Mouse (Mus musculus): ENCODE measurements around the gene Defb20. TPM values are rescaled to one million over a fixed set of nuclear protein-coding genes. Genes with fewer than 3 reads are reported as not detected.
A peak's percentile ranks its signal among the peaks of the same experiment; 100 is the strongest.
"Not testable (repeated sequence)": the region's sequence is repeated elsewhere in the genome, so short reads cannot be mapped to it uniquely, and the experiment has no call there.

The Defb20 gene
- not detected for total RNA-seq (2021)
- long read RNA-seq, experiment 1 = 0 reads
- long read RNA-seq, experiment 2 = 0 reads

- DNase-seq (ENCODE audit: low spot score in 2 of 2) = no peak
Measured at GRCm38 (mm10) chr2:152476763-152477162, at the start of gene Defb20. Gene Defb20 (plus strand): TSS chr2:152477063.

DNA sequence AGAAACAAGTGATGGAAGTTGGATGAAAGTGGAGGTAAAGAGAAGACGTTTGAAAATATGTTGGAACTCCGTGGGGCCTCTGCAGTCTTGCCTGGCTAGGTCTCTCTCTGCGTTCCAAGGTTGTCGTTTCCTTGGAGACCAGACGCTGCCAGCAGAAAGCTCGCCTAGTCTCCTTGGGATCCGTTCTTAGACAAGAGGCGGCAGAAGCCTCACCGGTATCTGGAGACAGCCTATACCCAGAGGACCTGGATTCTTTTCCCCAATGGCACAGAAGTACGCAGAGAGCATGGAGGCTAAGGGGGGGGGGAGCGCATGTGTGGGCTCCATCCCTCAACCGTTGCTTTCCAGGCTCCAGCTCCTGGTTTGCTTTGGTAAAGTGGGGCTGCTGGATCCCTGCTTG, 49.4 kb upstream of the Defb20 start:
- DNase-seq (ENCODE audit: low spot score in 2 of 2) = peak in 1 of 2 experiments; percentile 32

DNA sequence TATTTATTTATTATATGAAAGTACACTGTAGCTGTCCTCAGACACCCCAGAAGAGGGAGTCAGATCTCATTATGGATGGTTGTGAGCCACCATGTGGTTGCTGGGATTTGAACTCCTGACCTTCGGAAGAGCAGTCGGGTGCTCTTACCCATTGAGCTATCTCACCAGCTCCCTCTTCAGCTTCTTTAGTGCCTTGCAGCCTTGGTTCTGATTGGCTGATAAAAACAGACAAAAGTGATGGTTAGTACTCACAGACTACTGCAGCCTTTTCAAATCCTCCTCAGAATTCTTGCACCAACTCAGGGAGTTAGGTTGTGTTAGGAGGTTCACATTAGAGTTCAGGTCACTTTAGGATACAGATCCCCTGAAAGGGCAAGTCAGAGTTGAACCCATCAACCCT, 48.4 kb upstream of the Defb20 start:
- DNase-seq (ENCODE audit: low spot score in 2 of 2) = not testable (repeated sequence)

- no peak for DNase-seq (ENCODE audit: low spot score in 2 of 2)
Measured at GRCm38 (mm10) chr2:152436405-152436901, 40.4 kb upstream of the Defb20 start.

GRCm38 (mm10) chr2:152436983-152437860, 39.6 kb upstream of the Defb20 start:
- peak; percentile 83 to 87 for DNase-seq (ENCODE audit: low spot score in 2 of 2)

- no peak for DNase-seq (ENCODE audit: low spot score in 2 of 2)
Measured at GRCm38 (mm10) chr2:152438963-152439362, 37.9 kb upstream of the Defb20 start.

DNA sequence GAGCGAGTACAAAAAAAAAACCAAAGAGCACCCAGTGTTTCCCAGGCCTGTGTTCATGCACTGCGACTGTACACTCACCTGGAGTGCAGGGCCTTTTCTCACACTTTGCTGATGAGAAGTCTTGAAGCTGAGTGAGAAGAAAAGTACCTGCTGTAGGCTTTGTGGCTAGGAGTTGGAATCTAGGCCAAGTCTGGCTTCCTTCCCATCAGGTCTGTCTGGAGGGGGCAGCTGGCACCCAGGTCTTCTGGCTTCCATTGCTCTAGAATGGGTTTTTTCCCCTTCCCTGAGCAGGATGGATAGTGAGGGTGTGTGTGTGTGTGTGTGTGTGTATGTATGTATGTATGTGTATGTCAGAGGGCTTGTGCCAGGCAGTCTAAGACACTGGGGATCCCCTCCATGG, 37.0 kb upstream of the Defb20 start:
- DNase-seq (ENCODE audit: low spot score in 2 of 2) = no peak

GRCm38 (mm10) chr2:152442322-152442721, 34.5 kb upstream of the Defb20 start:
- no peak for DNase-seq (ENCODE audit: low spot score in 2 of 2)

GRCm38 (mm10) chr2:152443281-152443680, 33.6 kb upstream of the Defb20 start:
- DNase-seq (ENCODE audit: low spot score in 2 of 2) = peak in 1 of 2 experiments; percentile 42

- no peak for DNase-seq (ENCODE audit: low spot score in 2 of 2)
Measured at GRCm38 (mm10) chr2:152446642-152447041, 30.2 kb upstream of the Defb20 start.

DNA sequence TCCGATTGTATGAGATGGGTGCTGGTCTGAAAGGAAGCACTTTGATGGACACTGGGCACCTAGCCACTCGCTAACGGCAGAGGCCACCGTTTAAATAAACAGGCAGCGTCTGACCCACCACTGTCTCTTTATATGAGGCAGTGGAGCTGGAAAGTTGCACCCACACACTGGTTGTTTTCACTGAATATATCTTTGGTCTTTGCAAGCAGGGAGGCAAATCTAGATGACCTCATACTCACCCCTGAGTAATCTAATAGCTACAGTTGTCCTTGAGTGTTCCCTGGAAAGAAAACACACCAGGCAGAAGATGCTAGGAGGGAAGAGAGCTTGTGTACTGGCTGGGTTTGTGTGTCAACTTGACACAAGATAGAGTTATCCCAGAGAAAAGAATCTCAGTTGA, 29.4 kb upstream of the Defb20 start:
- DNase-seq (ENCODE audit: low spot score in 2 of 2) = no peak

DNA sequence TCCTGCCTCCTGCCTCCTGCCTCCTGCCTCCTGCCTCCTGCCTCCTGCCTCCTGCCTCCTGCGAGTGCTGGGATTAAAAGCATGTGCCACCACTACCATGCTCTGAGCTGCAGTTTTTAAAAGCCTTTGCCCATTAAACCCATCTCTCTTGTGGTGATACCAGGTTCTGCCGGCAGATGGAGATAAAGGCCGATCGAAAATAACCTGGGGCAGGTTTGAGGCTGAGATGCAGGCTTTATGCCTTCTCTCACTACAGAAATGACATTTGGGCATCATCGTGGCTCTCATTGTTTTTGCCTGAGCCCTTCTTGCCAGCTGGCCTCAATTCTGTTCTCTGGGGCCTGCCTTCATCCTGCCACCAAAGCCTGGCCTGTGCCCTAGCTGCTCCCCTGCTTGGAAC, 26.6 kb upstream of the Defb20 start:
- DNase-seq (ENCODE audit: low spot score in 2 of 2) = peak; percentile 71 to 73

DNA sequence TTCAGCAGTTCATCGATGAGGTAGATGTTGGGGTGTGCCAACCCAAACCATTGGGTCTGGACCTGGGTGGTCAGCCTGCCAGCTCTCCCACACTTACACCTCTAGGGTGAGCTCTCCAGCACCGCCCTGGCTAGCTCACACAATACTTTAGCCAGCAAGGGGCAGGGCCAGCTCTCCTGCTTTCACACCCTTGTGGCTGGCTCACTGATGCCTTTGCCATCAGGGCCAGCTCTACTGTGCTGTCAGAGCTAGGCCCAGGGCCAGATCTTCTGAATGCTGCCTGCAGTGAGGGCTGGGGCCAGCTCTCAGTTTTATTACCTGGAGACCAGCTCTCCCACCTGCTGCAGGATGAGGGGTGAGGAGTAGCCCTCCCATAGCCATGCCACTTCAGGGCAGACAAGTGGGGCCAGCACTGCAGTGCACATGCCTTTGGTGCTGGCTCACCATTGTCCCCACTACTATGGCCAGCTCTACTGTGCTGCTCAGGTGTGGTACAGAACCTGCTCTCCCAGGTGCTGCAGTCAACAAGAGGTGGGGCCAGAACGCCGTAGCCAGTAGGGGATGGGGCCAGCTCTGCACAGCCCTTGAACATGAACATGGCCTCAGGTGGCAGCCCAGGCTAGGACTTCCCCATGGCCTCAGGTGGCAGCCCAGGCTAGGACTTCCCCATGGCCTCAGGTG, 24.6 kb upstream of the Defb20 start:
- DNase-seq (ENCODE audit: low spot score in 2 of 2) = no peak

GRCm38 (mm10) chr2:152459241-152459640, 17.6 kb upstream of the Defb20 start:
- no peak for DNase-seq (ENCODE audit: low spot score in 2 of 2)

DNA sequence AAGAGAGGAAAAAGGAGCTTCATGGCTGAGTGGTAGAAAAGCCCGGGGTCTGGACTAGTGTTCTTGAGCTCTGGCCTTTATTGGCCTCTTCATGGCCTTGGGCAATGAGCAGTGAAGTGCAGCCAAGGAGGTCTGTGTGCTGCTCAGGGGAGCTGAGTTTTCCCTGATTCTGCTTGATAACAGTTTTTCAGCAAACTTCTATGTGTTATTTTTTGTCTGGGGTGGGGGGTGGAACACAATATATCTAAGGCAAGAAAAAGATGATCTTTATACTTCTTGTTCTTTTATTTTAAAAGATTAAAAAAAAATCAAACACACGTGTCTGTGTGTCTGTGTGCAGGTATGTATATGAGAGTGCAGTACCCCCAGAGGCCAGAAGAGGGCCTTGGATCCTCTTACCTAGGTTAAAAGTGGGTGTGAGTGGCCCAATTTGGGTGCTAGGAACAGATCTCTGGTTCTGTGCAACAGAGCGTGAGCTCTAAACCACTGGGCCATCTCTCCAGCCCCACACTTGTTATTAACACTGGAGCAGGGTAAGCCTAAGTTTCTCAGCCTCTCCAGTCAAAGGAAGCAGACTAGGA, 12.2 kb upstream of the Defb20 start, which contains the start of gene Defb23:
Defb23 (minus strand) TSS at position 51 of the 581 bp plus-strand sequence.
- DNase-seq (ENCODE audit: low spot score in 2 of 2) = no peak

DNA sequence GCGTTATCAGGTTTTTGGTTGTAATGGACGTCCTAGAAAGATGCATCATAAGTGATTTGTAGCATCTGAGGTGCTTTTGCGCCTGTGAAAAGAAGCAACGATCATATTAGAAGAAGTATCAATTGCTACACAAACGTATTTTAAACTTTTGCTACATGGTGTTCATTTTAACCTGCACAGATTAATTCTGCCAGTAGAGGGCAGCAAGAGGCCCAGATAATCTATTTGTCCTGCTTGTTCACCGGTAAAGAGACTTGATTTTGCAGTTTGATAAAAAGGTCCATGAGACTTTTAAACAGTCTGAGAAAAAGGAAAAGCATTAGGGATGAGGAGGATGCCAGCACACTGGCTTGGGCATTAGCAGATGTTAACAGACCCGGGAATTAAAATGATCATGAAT, 5.9 kb upstream of the Defb20 start:
- peak; percentile 47 to 76 for DNase-seq (ENCODE audit: low spot score in 2 of 2)

- no peak for DNase-seq (ENCODE audit: low spot score in 2 of 2)
Measured at GRCm38 (mm10) chr2:152472434-152472833, 4.4 kb upstream of the Defb20 start.

GRCm38 (mm10) chr2:152480881-152481280, 4.0 kb downstream of the Defb20 start:
- DNase-seq (ENCODE audit: low spot score in 2 of 2) = no peak

GRCm38 (mm10) chr2:152481726-152482125, 4.9 kb downstream of the Defb20 start:
- no peak for DNase-seq (ENCODE audit: low spot score in 2 of 2)

- DNase-seq (ENCODE audit: low spot score in 2 of 2) = no peak
Measured at GRCm38 (mm10) chr2:152487024-152487423, 10.2 kb downstream of the Defb20 start.

DNA sequence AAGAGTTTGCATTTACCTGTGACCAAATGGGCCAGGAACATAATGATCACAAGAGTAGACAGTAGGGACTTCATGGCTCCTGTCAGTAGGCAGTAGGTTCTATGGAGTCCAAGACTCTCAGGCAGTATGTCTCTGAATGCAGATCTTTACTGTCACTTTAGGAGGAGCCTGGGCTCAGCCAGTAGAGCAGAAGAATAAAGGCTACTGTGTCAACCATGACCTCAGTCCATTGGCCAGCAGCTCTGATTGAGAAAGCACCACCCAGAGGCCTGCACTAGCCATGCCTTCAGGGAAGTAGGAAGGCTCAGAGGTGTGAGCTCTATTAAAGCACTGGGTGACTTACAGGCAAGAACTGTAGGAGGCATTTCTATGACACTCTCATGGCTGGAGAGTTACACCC, 13.2 kb downstream of the Defb20 start, which contains the start of gene Defb22:
Defb22 (minus strand) TSS at position 101 of the 400 bp plus-strand sequence.
- DNase-seq (ENCODE audit: low spot score in 2 of 2) = no peak

- DNase-seq (ENCODE audit: low spot score in 2 of 2) = no peak
Measured at GRCm38 (mm10) chr2:152493151-152493550, 16.3 kb downstream of the Defb20 start.
